Mouse (Mus musculus): ENCODE results near the gene Lmf1. TPM values are rescaled to one million over a fixed set of nuclear protein-coding genes. Genes with fewer than 3 reads are reported as not detected.

The Lmf1 gene
- polyA plus RNA-seq, 1 experiment from 2014 or later = 31.3 TPM

DNA sequence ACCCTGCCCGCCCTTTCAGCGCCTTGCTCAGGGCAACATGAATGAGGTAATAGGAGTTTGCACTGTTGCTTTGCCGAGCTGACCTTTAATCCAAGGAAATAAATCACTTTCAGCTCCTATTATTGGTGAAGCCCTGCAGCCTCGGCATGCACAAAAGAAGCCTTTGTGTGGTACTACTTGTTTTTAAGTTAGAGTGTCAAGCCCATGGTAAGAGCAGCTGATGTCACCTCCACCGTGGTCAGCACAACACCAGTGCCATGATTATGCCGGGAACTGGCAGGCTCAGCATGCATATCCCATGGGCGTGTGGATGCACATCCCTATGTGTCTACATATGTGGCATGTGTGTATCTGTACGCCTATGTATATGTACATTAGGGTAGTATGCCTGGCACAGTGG, 56.5 kb downstream of the Lmf1 start:
- Histone ChIP-seq H3K4me3 (ENCODE audit: low read depth, low read length) (no peak overlapping the region), H3K27me3 (replicated peaks; ENCODE audit: control insufficient read depth, insufficient read depth, low read length) (no peaks in the 10 kb centered on the region), H3K4me1 (replicated peaks; ENCODE audit: control insufficient read depth, insufficient read depth, low read length) (0 out of 2 replicates have a peak, but pooled peaks cover 2% of the 10 kb centered on the region), H3K9me3 (ENCODE audit: control insufficient read depth, low read length) (no peaks in the 10 kb centered on the region), H3K27ac (ENCODE audit: low read depth) (no peak overlapping the region), H3K4me2 (ENCODE audit: low read length) (no peak overlapping the region), H3K9ac (ENCODE audit: low read length) (no peak overlapping the region), H3K36me3 (ENCODE audit: control insufficient read depth, insufficient read depth, low read length) (peaks cover 33% of the 10 kb centered on the region)
- no peak for ATAC-seq (replicated peaks; ENCODE audit: low FRiP score, low TSS enrichment, low read depth)
- no peak for DNase-seq (ENCODE audit: low spot score)
- WGBS = 46% methylated on average over 8 of the region's 8 CpGs

DNA sequence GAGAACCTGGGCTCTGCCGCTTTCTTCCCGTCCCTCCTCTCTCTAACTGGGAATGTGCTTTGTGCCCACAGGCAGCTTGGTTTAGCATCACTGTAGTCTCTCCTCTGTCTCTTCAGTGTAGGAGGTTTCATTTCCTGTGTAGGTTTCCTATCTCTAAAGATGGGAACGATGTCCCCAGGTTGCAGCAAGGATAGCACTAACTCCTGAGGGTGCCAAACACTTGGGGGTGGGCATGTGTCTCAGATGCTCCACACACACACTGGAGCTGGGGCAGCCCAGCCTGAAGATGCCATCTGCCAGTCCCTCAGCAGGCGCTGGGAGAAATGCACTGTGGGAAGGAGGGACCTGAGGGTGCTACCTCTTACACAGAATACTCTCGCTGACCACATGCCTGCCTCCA, 56.9 kb downstream of the Lmf1 start:
- DNase-seq (ENCODE audit: low spot score) (no peak), ATAC-seq (replicated peaks; ENCODE audit: low FRiP score, low TSS enrichment, low read depth) (no peak)
- Histone ChIP-seq H3K4me3 (ENCODE audit: low read depth, low read length) (no peak overlapping the region), H3K36me3 (ENCODE audit: control insufficient read depth, insufficient read depth, low read length) (peaks cover 33% of the 10 kb centered on the region), H3K9ac (ENCODE audit: low read length) (no peak overlapping the region), H3K9me3 (ENCODE audit: control insufficient read depth, low read length) (no peaks in the 10 kb centered on the region), H3K4me1 (replicated peaks; ENCODE audit: control insufficient read depth, insufficient read depth, low read length) (0 out of 2 replicates have a peak, but pooled peaks cover 2% of the 10 kb centered on the region), H3K27ac (ENCODE audit: low read depth) (no peak overlapping the region), H3K4me2 (ENCODE audit: low read length) (no peak overlapping the region), H3K27me3 (replicated peaks; ENCODE audit: control insufficient read depth, insufficient read depth, low read length) (no peaks in the 10 kb centered on the region)
- WGBS = 80% methylated on average over 5 of the region's 5 CpGs

DNA sequence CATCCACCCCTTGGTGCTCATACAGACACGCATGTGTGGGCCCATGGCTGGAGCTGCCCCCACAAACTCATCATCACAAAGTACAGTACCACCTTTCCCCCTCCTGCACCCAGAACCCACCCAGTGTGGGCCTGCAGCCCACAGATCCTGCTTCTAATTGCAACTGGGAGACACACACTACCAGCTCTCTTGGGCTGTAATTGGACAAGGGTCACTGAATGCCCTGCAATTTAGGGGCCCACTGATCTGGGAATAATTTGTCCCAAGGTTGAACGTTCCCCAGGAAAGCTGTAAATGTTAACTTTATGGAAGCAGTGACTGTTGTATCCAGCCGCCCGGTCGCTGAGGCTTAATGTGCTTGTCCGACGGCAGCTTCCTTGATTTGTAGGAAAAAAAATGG, 59.1 kb downstream of the Lmf1 start:
- Histone ChIP-seq H3K36me3 (ENCODE audit: control insufficient read depth, insufficient read depth, low read length) (peaks cover 21% of the 10 kb centered on the region), H3K4me1 (replicated peaks; ENCODE audit: control insufficient read depth, insufficient read depth, low read length) (0 out of 2 replicates have a peak, but pooled peaks cover 2% of the 10 kb centered on the region), H3K4me2 (ENCODE audit: low read length) (no peak overlapping the region), H3K27me3 (replicated peaks; ENCODE audit: control insufficient read depth, insufficient read depth, low read length) (no peaks in the 10 kb centered on the region), H3K27ac (ENCODE audit: low read depth) (no peak overlapping the region), H3K9me3 (ENCODE audit: control insufficient read depth, low read length) (no peaks in the 10 kb centered on the region), H3K9ac (ENCODE audit: low read length) (no peak overlapping the region), H3K4me3 (ENCODE audit: low read depth, low read length) (no peak overlapping the region)
- no peak for DNase-seq (ENCODE audit: low spot score)
- no peak for ATAC-seq (replicated peaks; ENCODE audit: low FRiP score, low TSS enrichment, low read depth)
- 75% methylated on average over 7 of the region's 7 CpGs for WGBS

DNA sequence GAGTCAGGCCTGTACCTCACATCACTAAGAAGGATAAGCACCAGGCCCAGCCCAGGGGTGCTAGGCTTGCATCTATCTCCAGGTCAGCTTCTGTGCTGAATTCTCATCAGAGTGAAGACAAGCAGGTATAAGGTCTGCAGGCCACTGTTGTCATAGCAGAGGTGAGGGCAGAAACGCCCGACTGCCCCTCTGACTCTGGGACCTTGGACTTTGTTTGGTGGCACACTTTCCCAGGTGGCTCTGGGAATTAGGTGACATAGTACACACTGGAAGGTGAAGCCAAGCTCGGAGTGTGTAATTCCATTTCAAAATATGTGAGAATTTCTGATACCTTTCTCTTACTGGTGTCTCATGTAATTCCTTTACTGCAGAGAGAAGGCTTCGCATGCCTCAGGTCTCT, 59.6 kb downstream of the Lmf1 start:
- Histone ChIP-seq H3K27ac (ENCODE audit: low read depth) (no peak overlapping the region), H3K4me2 (ENCODE audit: low read length) (no peak overlapping the region), H3K4me1 (replicated peaks; ENCODE audit: control insufficient read depth, insufficient read depth, low read length) (0 out of 2 replicates have a peak, but pooled peaks cover 2% of the 10 kb centered on the region), H3K27me3 (replicated peaks; ENCODE audit: control insufficient read depth, insufficient read depth, low read length) (no peaks in the 10 kb centered on the region), H3K9ac (ENCODE audit: low read length) (no peak overlapping the region), H3K4me3 (ENCODE audit: low read depth, low read length) (no peak overlapping the region), H3K9me3 (ENCODE audit: control insufficient read depth, low read length) (no peaks in the 10 kb centered on the region), H3K36me3 (ENCODE audit: control insufficient read depth, insufficient read depth, low read length) (peaks cover 20% of the 10 kb centered on the region)
- no peak for ATAC-seq (replicated peaks; ENCODE audit: low FRiP score, low TSS enrichment, low read depth)
- DNase-seq (ENCODE audit: low spot score) = no peak
- WGBS = 79% methylated on average over 4 of the region's 4 CpGs

DNA sequence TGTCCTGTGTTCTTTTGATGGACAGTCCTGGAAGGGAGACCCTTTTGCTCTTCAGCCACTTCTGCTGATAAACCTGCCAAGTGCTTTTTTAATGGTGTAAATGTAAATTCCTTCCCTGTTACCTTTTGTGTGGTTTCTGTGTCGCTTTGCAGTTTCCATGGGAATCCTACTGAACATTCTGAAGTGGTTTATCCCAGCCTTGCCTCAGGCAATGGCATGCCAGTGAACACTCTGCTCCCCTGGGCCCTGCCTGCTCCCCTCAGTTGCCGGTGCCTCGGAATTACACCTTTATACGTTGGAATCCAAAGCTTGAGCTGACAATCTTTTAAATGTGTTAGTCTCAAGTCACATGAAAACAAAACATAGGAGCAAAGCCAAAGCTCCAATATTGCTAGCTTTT, 62.1 kb downstream of the Lmf1 start:
- DNase-seq (ENCODE audit: low spot score) (no peak), ATAC-seq (replicated peaks; ENCODE audit: low FRiP score, low TSS enrichment, low read depth) (no peak)
- Histone ChIP-seq H3K36me3 (ENCODE audit: control insufficient read depth, insufficient read depth, low read length) (peaks cover 11% of the 10 kb centered on the region; the same call in 1 of the 2 replicates), H3K27me3 (replicated peaks; ENCODE audit: control insufficient read depth, insufficient read depth, low read length) (no peaks in the 10 kb centered on the region), H3K4me2 (ENCODE audit: low read length) (no peak overlapping the region), H3K4me3 (ENCODE audit: low read depth, low read length) (no peak overlapping the region), H3K9me3 (ENCODE audit: control insufficient read depth, low read length) (no peaks in the 10 kb centered on the region), H3K27ac (ENCODE audit: low read depth) (no peak overlapping the region), H3K9ac (ENCODE audit: low read length) (no peak overlapping the region), H3K4me1 (replicated peaks; ENCODE audit: control insufficient read depth, insufficient read depth, low read length) (no peaks in the 10 kb centered on the region)
- WGBS = 85% methylated on average over 4 of the region's 4 CpGs

DNA sequence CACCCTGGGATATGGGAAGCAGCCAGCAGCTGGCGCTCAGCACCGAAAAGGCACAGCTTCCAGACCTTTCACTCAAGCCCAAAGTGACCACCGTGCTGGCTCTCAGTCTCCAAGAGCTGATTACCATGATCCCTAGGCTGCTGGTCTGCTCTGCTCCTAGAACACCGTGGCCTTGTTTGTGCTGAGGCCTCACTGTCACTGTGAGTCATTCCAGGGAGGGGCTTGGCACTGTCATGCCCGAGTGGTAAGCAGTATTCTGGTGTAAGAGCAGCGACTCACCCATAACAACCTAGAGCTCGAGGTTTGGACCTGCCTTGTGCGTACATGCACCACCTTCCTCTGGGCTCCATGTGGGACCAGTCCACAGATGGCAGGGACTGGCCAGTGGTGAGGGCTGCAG, 63.1 kb downstream of the Lmf1 start:
- no peak overlapping the region for H3K27ac ChIP-seq (ENCODE audit: low read depth)
- WGBS = 75% methylated on average over 8 of the region's 8 CpGs
- no peak overlapping the region for H3K4me2 ChIP-seq (ENCODE audit: low read length)
- no peaks in the 10 kb centered on the region for H3K4me1 ChIP-seq (replicated peaks; ENCODE audit: control insufficient read depth, insufficient read depth, low read length)
- no peaks in the 10 kb centered on the region for H3K9me3 ChIP-seq (ENCODE audit: control insufficient read depth, low read length)
- H3K4me3 ChIP-seq (ENCODE audit: low read depth, low read length) = no peak overlapping the region
- peaks cover 22% of the 10 kb centered on the region for H3K36me3 ChIP-seq (ENCODE audit: control insufficient read depth, insufficient read depth, low read length)
- ATAC-seq (replicated peaks; ENCODE audit: low FRiP score, low TSS enrichment, low read depth) (no peak; the same call in 1 of the 2 replicates), DNase-seq (ENCODE audit: low spot score) (no peak)
- H3K27me3 ChIP-seq (replicated peaks; ENCODE audit: control insufficient read depth, insufficient read depth, low read length) = no peaks in the 10 kb centered on the region
- no peak overlapping the region for H3K9ac ChIP-seq (ENCODE audit: low read length)

DNA sequence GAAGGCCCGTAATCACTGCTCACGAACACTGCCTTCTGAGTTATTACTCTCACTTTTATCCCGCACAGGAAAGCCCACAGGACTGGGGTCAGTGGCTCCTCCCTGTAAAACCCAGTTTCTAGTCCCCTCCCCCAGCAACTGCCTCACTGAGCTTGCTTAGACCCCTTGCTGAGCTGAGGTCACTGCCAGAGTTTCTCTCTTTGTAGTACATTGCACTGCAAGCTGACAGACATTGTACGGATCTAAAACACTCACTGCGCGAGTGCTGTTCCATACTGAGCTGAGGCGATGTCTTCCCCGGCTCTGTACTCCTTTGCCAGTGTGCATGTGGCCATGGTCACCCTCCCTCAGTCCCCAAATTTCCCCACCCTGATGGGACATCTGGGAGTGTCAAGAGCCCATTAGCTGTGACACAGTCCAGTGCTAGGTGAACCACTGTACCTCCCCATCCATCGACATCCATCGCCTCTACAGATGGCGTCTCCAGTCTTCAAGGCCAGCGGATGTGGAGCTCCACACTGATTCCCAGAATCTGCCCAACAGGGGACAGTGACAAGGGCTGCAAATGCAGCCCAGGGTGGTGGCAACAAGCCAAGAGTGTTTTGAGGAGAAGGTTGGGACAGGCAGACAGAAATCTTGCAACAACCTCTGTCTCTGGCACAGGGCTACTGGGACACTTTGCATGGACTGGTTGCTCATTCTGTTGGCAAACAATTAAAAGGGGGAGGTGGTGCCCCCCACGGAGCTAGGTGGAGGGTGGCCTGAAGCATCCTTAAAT, 64.8 kb downstream of the Lmf1 start:
- no peak for ATAC-seq (replicated peaks; ENCODE audit: low FRiP score, low TSS enrichment, low read depth)

DNA sequence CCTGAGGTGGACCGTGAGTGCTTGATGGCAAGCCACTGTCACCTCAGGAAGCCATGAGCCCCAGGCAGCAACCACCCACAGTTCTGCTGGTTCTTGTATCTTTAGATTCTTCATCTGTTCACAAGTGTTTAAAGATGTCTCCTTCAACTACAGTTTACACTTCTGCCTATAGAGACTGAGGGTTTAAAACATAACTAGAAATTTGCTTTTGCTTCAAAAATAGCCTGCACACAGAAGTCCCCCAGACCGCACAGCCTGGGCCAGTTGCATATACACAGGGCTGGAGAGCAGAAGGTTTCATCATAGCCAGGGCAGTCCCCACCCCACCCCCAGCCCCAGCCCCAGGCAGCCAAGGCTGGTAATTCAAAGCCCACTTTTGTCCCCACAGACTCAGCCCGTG, 65.9 kb downstream of the Lmf1 start:
- Histone ChIP-seq H3K9ac (ENCODE audit: low read length) (no peak overlapping the region), H3K27ac (ENCODE audit: low read depth) (no peak overlapping the region), H3K4me2 (ENCODE audit: low read length) (no peak overlapping the region), H3K27me3 (replicated peaks; ENCODE audit: control insufficient read depth, insufficient read depth, low read length) (no peaks in the 10 kb centered on the region), H3K36me3 (ENCODE audit: control insufficient read depth, insufficient read depth, low read length) (peaks cover 16% of the 10 kb centered on the region), H3K9me3 (ENCODE audit: control insufficient read depth, low read length) (no peaks in the 10 kb centered on the region), H3K4me1 (replicated peaks; ENCODE audit: control insufficient read depth, insufficient read depth, low read length) (no peaks in the 10 kb centered on the region), H3K4me3 (ENCODE audit: low read depth, low read length) (no peak overlapping the region)
- WGBS = 91% methylated on average over 3 of the region's 3 CpGs
- DNase-seq (ENCODE audit: low spot score) = no peak
- ATAC-seq (replicated peaks; ENCODE audit: low FRiP score, low TSS enrichment, low read depth) = no peak

More for the DNA sequence above, 64.8 kb downstream of the Lmf1 start:
- no peaks in the 10 kb centered on the region for H3K9me3 ChIP-seq (ENCODE audit: control insufficient read depth, low read length)
- no peak overlapping the region for H3K9ac ChIP-seq (ENCODE audit: low read length)
- H3K27ac ChIP-seq (ENCODE audit: low read depth) = no peak overlapping the region
- H3K27me3 ChIP-seq (replicated peaks; ENCODE audit: control insufficient read depth, insufficient read depth, low read length) = no peaks in the 10 kb centered on the region
- no peak for DNase-seq (ENCODE audit: low spot score)
- no peak overlapping the region for H3K4me3 ChIP-seq (ENCODE audit: low read depth, low read length)
- H3K36me3 ChIP-seq (ENCODE audit: control insufficient read depth, insufficient read depth, low read length) = peaks cover 16% of the 10 kb centered on the region
- 68% methylated on average over 13 of the region's 13 CpGs for WGBS
- H3K4me2 ChIP-seq (ENCODE audit: low read length) = no peak overlapping the region
- H3K4me1 ChIP-seq (replicated peaks; ENCODE audit: control insufficient read depth, insufficient read depth, low read length) = no peaks in the 10 kb centered on the region

DNA sequence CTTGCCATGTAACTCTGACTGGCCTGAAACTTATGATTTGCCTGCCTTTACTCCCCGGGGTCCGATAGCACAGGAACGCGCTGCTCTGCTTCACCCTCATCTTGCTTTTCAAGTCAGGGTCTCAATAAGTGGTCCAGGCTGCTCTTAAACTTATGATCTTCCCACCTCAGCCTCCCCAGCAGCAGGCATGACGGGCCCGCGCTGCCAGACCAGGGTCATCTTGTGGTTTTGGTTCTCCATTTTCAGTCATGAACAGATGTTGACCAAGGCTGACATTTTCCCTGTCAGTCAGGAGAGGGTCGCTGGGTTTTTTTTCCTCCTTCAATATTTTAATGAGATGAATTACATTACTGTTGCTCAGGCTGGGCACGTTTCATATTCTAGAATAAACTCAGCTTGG, 66.8 kb downstream of the Lmf1 start:
- ATAC-seq (replicated peaks; ENCODE audit: low FRiP score, low TSS enrichment, low read depth) (no peak), DNase-seq (ENCODE audit: low spot score) (no peak)
- Histone ChIP-seq H3K27ac (ENCODE audit: low read depth) (no peak overlapping the region), H3K9ac (ENCODE audit: low read length) (no peak overlapping the region), H3K4me1 (replicated peaks; ENCODE audit: control insufficient read depth, insufficient read depth, low read length) (no peaks in the 10 kb centered on the region), H3K9me3 (ENCODE audit: control insufficient read depth, low read length) (no peaks in the 10 kb centered on the region), H3K36me3 (ENCODE audit: control insufficient read depth, insufficient read depth, low read length) (peaks cover 20% of the 10 kb centered on the region), H3K4me3 (ENCODE audit: low read depth, low read length) (no peak overlapping the region), H3K27me3 (replicated peaks; ENCODE audit: control insufficient read depth, insufficient read depth, low read length) (no peaks in the 10 kb centered on the region), H3K4me2 (ENCODE audit: low read length) (no peak overlapping the region)
- WGBS = 88% methylated on average over 9 of the region's 9 CpGs
